Mouse (Mus musculus): ENCODE measurements around the gene Cd37.
A peak's percentile ranks its signal among the peaks of the same experiment; 100 is the strongest.

The Cd37 gene

GRCm38 (mm10) chr7:45202654-45203053, 36.3 kb downstream of the Cd37 start:
- no peak for DNase-seq (ENCODE audit: low spot score)

GRCm38 (mm10) chr7:45198961-45199360, 40.0 kb downstream of the Cd37 start:
- DNase-seq (ENCODE audit: low spot score), result no peak

- peak; percentile 73 for DNase-seq (ENCODE audit: low spot score)
These were observed 40.5 kb downstream of the Cd37 start for GRCm38 (mm10) chr7:45198435-45198834.

- no peak for DNase-seq (ENCODE audit: low spot score)
These were observed 41.9 kb downstream of the Cd37 start for GRCm38 (mm10) chr7:45196994-45197393.

DNA sequence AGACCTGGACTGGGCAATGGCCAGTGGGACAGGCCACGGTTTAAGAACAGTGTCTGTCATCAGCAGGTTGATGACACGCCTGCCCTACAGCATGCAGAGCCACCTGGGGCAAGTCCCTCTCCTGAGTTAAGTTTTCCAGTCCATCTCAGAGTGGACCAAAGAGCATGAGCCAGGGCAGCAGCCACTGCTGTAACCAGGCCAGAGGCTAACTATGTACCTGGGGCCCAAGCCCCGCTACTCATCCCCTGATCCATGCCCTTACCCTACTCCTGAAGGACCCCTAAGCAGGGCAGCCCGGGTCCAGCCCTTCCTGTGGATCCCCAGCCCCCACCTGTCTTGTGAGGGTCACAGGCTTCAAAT, 42.8 kb downstream of the Cd37 start:
- no peak for DNase-seq (ENCODE audit: low spot score)

- DNase-seq (ENCODE audit: low spot score), result no peak
These were observed 43.4 kb downstream of the Cd37 start for GRCm38 (mm10) chr7:45195341-45196175.

- DNase-seq (ENCODE audit: low spot score), result no peak
These were observed 44.8 kb downstream of the Cd37 start for GRCm38 (mm10) chr7:45193871-45194785.

DNA sequence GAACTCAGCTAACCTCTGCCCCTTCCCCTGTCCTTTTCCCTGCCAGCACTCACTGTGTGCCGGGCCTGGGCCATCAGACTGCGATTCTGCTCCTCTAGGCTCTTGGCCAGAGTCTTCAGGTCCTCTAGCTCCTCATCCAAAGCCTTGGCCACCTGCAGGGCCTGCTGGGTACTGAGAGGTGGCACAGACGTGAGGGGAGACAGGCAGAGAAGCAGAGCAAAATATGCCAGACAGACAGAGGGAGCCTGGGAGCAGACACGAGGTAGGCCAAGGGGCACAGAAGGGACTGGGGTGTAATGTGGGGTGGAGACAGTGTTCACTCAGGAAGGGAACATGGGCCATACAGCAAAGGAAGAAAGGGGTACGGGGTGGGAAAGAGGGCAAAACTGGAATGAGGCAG, 45.5 kb downstream of the Cd37 start:
- no peak for DNase-seq (ENCODE audit: low spot score)

DNA sequence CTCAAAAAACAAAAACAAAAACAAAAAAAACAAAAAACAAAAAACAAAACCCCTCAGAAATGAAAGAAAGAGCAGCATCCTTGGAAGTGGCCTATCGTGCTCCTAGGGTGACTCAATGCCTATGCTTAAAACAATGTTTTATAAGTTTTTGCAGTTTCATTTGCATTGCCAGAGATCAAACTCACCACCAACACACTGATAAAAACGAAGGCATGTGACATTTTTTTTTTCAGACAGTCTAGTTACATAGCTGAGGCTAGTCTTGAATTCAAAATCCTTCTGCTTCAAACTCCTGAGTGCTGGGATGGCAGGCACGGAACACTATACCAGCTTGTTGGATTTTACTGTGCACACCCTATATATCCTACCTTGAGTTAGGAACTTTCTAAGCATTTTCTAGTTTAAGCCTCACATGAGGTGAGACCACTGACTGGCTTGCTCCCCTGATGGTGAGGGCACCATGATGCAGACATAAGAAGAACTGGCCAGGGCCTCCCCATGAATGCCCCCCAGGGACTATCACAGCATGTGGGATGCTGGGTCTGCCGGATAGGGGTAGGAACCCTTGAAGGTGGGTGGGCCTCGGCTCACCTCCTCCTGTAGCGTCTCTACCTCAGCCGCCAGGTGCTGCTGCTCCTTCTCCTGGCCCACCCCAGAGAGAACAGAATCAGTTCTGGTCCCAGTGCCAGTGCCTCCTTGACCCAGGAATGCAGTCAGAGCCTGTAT, 46.2 kb downstream of the Cd37 start:
- DNase-seq (ENCODE audit: low spot score), result no peak

DNA sequence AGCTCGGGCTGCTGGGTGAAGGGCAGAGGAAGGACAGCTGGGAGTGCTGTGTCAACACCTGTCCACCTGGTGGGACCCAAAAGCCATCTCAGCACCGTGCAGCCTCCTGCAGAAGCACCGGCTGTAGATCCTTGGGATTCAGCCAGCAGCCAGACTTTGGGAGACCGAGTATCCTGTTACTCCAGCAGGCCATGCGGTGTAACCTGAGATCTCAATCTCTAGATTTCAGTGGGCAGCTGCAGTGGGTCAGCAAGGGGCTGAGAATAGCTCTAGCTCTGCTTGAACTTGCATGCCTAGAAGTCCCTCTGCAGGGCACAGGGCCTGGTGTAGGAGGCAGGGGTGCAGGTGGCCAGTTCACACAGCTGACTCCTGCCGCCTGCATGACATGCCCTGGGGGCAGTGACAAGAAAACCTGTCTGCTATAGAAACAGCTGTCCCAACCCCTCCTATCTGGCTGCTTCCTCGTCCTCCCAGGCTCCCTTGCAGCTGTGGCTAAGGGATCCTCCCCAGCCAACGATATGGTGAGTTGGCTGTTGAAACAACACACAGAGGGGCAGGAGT, 47.0 kb downstream of the Cd37 start:
- DNase-seq (ENCODE audit: low spot score), result no peak

- no peak for DNase-seq (ENCODE audit: low spot score)
These were observed 47.8 kb downstream of the Cd37 start for GRCm38 (mm10) chr7:45191161-45191560.

DNA sequence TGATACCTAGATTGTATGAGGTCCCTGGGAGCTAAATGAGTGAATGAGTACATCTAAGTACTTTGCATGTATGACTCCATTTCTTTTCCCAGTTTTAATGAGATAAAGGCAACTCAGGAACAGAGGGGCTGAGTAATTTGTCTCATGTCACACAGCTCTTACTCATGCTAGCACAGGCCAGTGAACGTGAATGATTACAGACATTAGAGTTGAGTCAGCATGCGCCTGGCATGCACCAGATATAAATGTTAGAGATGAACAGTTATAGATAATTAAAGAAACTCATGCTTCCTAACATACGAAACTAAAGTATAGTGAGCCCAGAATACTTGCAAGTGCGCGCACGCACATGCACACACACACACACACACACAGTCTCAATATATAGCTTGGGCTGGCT, 48.7 kb downstream of the Cd37 start:
- no peak for DNase-seq (ENCODE audit: low spot score)

- DNase-seq (ENCODE audit: low spot score), result no peak
These were observed 49.3 kb downstream of the Cd37 start for GRCm38 (mm10) chr7:45189600-45189999.

- no peak for DNase-seq (ENCODE audit: low spot score)
These were observed 53.0 kb downstream of the Cd37 start for GRCm38 (mm10) chr7:45185921-45186320.

DNA sequence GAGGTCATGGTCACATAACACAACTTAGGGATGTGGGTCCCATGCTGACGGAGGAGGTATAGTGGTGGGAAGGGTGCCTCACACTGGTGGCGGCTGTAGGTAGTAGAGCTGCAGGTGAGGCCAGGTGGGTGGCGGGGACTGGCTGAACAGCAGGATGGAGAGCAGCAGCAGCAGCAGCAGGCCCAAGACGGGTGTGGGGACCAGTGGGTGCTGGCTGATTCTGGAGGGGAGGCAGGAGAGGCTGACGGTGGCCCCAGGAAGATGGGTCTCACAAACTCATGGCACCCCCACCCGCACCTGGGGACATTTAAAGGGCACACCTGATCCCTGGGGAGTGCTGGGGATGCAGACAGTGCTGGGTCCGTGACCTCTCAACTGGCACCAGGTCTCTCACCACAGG, 55.2 kb downstream of the Cd37 start:
- DNase-seq (ENCODE audit: low spot score), result no peak

Measured in ovary, postnatal 36 days (tissue).